Mouse (Mus musculus) thymus, adult 2 months (tissue): ENCODE measurements around the gene Osgin1.

Source experiments
- CTCF ChIP-seq: fragments of 200-500 bp; IDR thresholded peaks from 2 replicates; pipeline ENCODE4 v1.5.1; 2012; ENCODE audit warnings: mild to moderate bottlenecking, control low read depth, low read length, moderate library complexity, borderline replicate concordance; ENCODE audit not compliant: control insufficient read depth, poor library complexity, insufficient read depth; ENCODE audit errors: extremely low read depth
- POLR2A ChIP-seq: fragments of 200-500 bp; IDR thresholded peaks from 2 replicates; pipeline ENCODE4 v1.6.1; 2012; ENCODE audit warnings: mild to moderate bottlenecking, low read length, control low read depth, moderate library complexity; ENCODE audit not compliant: control insufficient read depth, poor library complexity, insufficient read depth; ENCODE audit errors: extremely low read depth

DNA sequence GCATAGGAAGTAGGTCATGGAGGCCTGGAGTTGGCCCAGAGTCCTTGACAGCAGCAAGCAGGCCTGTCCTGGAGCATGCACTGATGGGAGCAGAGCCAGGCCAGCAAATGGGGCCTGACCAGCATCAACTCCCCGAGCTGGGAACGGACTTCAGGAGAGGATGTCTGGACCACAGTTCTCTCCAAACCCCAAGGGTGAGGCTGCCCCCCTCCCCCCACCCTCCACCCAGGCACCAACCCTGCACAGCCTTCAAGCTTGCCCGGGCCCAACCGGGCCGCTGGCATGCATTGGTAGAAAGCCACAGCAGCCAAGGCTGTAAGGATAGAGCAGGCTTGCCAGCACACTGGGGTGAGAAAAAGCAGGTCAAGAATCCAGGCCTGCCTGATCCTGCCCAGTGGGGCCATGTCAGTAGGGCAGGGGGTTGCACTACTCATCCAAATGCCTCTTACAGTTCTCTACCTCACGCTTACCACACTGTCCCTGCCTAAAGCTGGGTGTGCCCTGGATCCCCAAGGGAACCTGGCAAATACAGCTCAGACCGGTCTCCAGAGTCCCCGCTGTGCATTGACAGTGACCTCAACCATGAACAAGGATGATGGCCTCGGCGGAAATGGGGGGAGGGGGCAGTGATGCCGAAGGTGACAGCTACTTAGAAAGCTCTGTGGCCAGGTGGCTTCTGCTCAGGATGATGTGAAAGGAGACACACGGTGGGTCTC lies 6.1 kb upstream of the Osgin1 start:
- TF ChIP-seq POLR2A (no peak), CTCF (no peak)
